Mouse (Mus musculus) testis, adult 2 months (tissue): ENCODE measurements around the gene Kank2.

Experiments used
- CTCF ChIP-seq: fragments of 200-500 bp; IDR thresholded peaks from 2 replicates; pipeline ENCODE4 v1.5.1; 2012; ENCODE audit warnings: low read depth, mild to moderate bottlenecking, inconsistent platforms, low read length, moderate library complexity; ENCODE audit not compliant: control insufficient read depth, insufficient read depth, insufficient replicate concordance
- POLR2A ChIP-seq: fragments of 200-500 bp; IDR thresholded peaks from 2 replicates; pipeline ENCODE4 v1.6.1; 2012; ENCODE audit warnings: low read depth, mild to moderate bottlenecking, inconsistent platforms, low read length, moderate library complexity; ENCODE audit not compliant: control insufficient read depth

- TF ChIP-seq POLR2A: no peak
- no peak for TF ChIP-seq CTCF
These were observed 3.0 kb downstream of the Kank2 start for GRCm38 (mm10) chr9:21795579-21795978.
